Mouse (Mus musculus) lung, postnatal 0 days (tissue): ENCODE data around the gene Arsa.

Experiments
- CTCF ChIP-seq: IDR thresholded peaks from 2 replicates; pipeline ENCODE4 v1.5.1; 2016; ENCODE audit warnings: antibody characterized with exemption, mild to moderate bottlenecking
- EP300 ChIP-seq: IDR thresholded peaks from 2 replicates; pipeline ENCODE4 v1.6.1; 2016; ENCODE audit warnings: antibody characterized with exemption, mild to moderate bottlenecking, control low read depth

DNA sequence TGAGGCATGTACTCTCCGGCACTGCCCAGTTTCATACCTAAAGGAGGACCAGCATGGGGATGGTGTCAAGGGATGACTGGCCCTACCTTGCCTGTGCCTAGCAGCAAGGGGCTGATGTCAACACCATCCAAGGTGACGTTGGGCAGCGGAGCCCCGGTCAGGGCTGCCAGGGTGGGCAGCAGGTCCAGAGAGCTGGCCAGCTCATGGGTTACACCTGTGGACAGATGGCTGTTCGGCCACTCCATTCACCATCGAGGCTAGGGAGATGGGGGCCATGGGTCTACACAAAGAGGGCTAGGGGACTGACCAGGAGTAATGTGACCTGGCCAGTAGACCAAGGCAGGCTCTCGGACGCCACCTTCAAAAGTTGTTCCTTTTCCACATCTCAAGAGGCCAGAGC lies 3.3 kb downstream of the Arsa start:
- no peak for TF ChIP-seq EP300
- TF ChIP-seq CTCF: no peak
